Mouse (Mus musculus): ENCODE measurements around the gene Gnmt. TPM values are rescaled to one million over a fixed set of nuclear protein-coding genes. Genes with fewer than 3 reads are reported as not detected.
A peak's percentile ranks its signal among the peaks of the same experiment; 100 is the strongest.

Gnmt gene
- polyA plus RNA-seq, 1 experiment from 2014 or later, result 1.6 TPM

GRCm38 (mm10) chr17:46725731-46726645 is 3.0 kb downstream of the Gnmt start:
- peaks cover 18% of the 10 kb centered on the region for H3K27me3 ChIP-seq (ENCODE audit: control insufficient read depth, insufficient read depth, low read length)
- no peaks in the 10 kb centered on the region for H3K9me3 ChIP-seq (ENCODE audit: control insufficient read depth, low read length)
- H3K27ac ChIP-seq (replicated peaks in 1 of 2; ENCODE audit: control insufficient read depth in 1 of 2, insufficient read depth in 1 of 2, low read depth in 2 of 2, low read length in 2 of 2), result no peak overlapping the region
- no peak overlapping the region for H3K4me3 ChIP-seq (ENCODE audit: control insufficient read depth in 1 of 2, insufficient read depth in 1 of 2, low read depth in 1 of 2, low read length in 2 of 2)
- WGBS, result 83% methylated on average over 26 of the region's 26 CpGs
- peaks cover 28% of the 10 kb centered on the region for H3K36me3 ChIP-seq (ENCODE audit: control insufficient read depth, insufficient read depth, low read length)
- ATAC-seq (ENCODE audit: insufficient number of reproducible peaks, insufficient read depth, low FRiP score, low read depth), result no peak
- H3K9ac ChIP-seq (ENCODE audit: low read length), result no peak overlapping the region
- peaks cover 7 to 23% of the 10 kb centered on the region in 2 experiments; a peak in 3 of 4 replicates for H3K4me1 ChIP-seq (ENCODE audit: control insufficient read depth in 2 of 2, insufficient read depth in 2 of 2, low read length in 2 of 2)
- H3K4me2 ChIP-seq (ENCODE audit: low read length), result no peak overlapping the region

DNA sequence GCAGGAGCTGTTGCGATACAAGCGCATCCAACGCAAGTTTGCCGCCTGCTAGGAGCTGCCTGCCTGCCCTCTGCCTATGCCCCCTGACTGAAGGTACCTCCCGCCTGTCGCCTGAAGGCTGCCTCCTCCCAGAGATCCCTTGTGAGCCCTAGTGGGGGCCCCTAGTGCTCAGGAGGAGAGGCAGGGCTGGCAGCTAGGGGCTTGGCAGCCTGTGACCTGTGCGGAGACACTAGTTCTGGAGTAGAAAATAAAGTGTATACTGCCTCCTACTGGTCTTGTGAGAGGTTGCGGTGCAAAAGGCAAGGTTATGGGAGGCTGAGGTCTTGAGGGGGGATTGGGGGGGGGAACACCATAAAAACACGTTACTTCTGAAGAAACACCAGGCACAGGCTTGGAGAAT is 3.7 kb downstream of the Gnmt start:
- ATAC-seq (ENCODE audit: insufficient number of reproducible peaks, insufficient read depth, low FRiP score, low read depth), result 0 out of 2 replicates have a peak, but pooled peaks have one; percentile 51
- Histone ChIP-seq H3K27me3 (ENCODE audit: control insufficient read depth, insufficient read depth, low read length) (peaks cover 18% of the 10 kb centered on the region), H3K27ac (replicated peaks in 1 of 2; ENCODE audit: control insufficient read depth in 1 of 2, insufficient read depth in 1 of 2, low read depth in 2 of 2, low read length in 2 of 2) (0 out of 4 replicates have a peak overlapping the region, but pooled peaks of 1 of the 2 experiments have one; percentile 3), H3K4me1 (ENCODE audit: control insufficient read depth in 2 of 2, insufficient read depth in 2 of 2, low read length in 2 of 2) (peaks cover 7 to 23% of the 10 kb centered on the region in 2 experiments; a peak in 3 of 4 replicates), H3K4me3 (ENCODE audit: control insufficient read depth in 1 of 2, insufficient read depth in 1 of 2, low read depth in 1 of 2, low read length in 2 of 2) (no peak overlapping the region), H3K9me3 (ENCODE audit: control insufficient read depth, low read length) (no peaks in the 10 kb centered on the region), H3K9ac (ENCODE audit: low read length) (no peak overlapping the region), H3K36me3 (ENCODE audit: control insufficient read depth, insufficient read depth, low read length) (peaks cover 28% of the 10 kb centered on the region), H3K4me2 (ENCODE audit: low read length) (no peak overlapping the region; the same call in 1 of the 2 replicates)
- WGBS, result 48% methylated on average over 9 of the region's 9 CpGs

DNA sequence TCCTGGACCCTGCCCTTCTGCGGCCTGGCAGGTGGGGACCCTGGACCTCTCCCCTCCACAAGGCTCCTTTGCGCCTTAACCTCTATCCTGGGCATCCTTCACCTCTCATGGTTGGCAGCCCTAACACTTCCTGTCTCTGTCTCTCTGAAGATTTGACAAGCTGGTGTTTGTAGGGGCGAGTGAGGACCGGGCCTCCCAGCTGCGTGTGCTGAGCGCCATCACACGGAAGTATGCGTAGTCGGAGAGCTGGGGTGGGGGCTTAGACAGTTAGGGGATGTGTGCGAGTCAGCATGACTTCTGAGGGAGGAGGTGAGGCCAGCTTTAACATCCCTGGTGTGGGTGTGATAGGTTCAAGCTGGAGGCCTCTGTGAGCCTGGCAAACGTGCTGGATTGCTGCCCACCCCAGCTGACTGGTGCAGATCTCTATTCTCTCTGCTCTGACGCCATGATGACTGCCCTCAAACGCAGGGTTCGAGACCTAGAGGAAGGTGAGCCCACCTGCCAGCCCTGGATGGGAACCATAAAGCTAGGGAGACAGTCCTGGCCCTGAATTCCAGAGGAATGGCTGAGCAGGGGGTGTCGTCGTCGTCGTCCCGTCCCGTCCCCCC is 4.4 kb downstream of the Gnmt start:
- Histone ChIP-seq H3K9me3 (ENCODE audit: control insufficient read depth, low read length) (no peaks in the 10 kb centered on the region), H3K27me3 (ENCODE audit: control insufficient read depth, insufficient read depth, low read length) (peaks cover 18% of the 10 kb centered on the region), H3K9ac (ENCODE audit: low read length) (no peak overlapping the region), H3K4me2 (ENCODE audit: low read length) (no peak overlapping the region; the same call in 1 of the 2 replicates), H3K4me3 (ENCODE audit: control insufficient read depth in 1 of 2, insufficient read depth in 1 of 2, low read depth in 1 of 2, low read length in 2 of 2) (no peak overlapping the region), H3K27ac (replicated peaks in 1 of 2; ENCODE audit: control insufficient read depth in 1 of 2, insufficient read depth in 1 of 2, low read depth in 2 of 2, low read length in 2 of 2) (0 out of 4 replicates have a peak overlapping the region, but pooled peaks of 1 of the 2 experiments have one; percentile 3), H3K36me3 (ENCODE audit: control insufficient read depth, insufficient read depth, low read length) (peaks cover 28% of the 10 kb centered on the region), H3K4me1 (ENCODE audit: control insufficient read depth in 2 of 2, insufficient read depth in 2 of 2, low read length in 2 of 2) (peaks cover 7 to 23% of the 10 kb centered on the region in 2 experiments; a peak in 3 of 4 replicates)
- WGBS, result 77% methylated on average over 18 of the region's 20 CpGs
- no peak for ATAC-seq (ENCODE audit: insufficient number of reproducible peaks, insufficient read depth, low FRiP score, low read depth)

DNA sequence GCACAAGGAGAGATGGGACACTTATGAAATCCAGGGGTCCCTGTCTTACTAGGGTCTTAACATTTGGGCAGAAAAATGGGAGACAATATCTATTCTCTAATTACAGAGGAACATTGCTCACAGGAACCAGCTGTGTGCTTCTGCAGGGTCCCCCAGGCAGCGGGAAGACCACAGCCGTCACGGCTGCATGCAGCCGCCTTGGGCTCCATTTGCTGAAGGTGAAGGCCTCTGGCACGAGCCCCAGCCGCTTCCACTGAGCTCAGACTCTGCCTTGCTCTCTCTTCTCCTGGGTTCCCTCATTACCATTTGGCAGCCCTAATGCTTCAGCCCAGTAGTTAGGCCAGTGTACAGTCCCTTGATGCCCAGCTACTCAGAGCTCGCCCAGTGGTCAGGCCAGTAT is 7.9 kb downstream of the Gnmt start:
- no peaks in the 10 kb centered on the region for H3K27me3 ChIP-seq (ENCODE audit: control insufficient read depth, insufficient read depth, low read length)
- peaks cover 40% of the 10 kb centered on the region for H3K36me3 ChIP-seq (ENCODE audit: control insufficient read depth, insufficient read depth, low read length)
- H3K27ac ChIP-seq (replicated peaks in 1 of 2; ENCODE audit: control insufficient read depth in 1 of 2, insufficient read depth in 1 of 2, low read depth in 2 of 2, low read length in 2 of 2), result no peak overlapping the region
- H3K4me3 ChIP-seq (ENCODE audit: control insufficient read depth in 1 of 2, insufficient read depth in 1 of 2, low read depth in 1 of 2, low read length in 2 of 2), result no peak overlapping the region
- 87% methylated on average over 7 of the region's 7 CpGs for WGBS
- ATAC-seq (ENCODE audit: insufficient number of reproducible peaks, insufficient read depth, low FRiP score, low read depth), result no peak
- H3K9ac ChIP-seq (ENCODE audit: low read length), result no peak overlapping the region
- no peaks in the 10 kb centered on the region for H3K9me3 ChIP-seq (ENCODE audit: control insufficient read depth, low read length)
- H3K4me1 ChIP-seq (ENCODE audit: control insufficient read depth in 2 of 2, insufficient read depth in 2 of 2, low read length in 2 of 2), result peaks cover 3 to 6% of the 10 kb centered on the region in 2 experiments; a peak in 3 of 4 replicates
- no peak overlapping the region for H3K4me2 ChIP-seq (ENCODE audit: low read length)

DNA sequence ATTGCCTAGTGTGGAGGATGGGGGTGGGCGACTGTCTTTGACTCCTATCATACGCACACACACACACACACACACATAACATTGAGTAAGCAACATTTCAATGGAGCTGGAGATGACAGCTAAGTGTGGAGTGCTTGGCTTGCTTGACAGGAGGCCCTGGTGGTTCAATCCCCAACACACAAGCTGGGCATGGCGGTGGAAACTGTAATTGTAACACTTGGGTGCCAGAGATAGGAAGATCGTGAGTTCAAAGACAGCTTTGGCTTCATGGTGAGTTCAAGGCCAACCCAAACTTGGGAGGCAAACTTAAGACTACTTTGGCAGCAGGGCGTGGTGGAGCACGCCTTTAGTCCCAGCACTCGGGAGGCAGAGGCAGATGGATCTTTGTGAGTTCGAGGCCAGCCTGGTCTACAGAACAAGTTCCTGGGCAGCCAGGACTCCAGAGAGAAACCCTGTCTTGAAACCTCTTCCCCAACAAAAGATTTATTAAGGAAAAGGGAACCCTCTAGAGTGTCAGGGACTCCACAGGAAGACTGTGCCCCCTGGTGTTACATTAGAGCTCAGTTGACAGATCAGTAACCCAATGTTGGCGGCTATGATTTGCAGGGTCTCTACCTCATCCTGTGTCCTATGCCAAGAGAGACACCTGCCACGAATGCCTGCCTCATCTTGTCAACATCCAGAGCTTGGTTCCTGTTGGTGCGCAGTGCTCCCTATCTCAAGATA is 14.0 kb downstream of the Gnmt start:
- Histone ChIP-seq H3K9me3 (ENCODE audit: control insufficient read depth, low read length) (no peaks in the 10 kb centered on the region), H3K9ac (ENCODE audit: low read length) (no peak overlapping the region), H3K36me3 (ENCODE audit: control insufficient read depth, insufficient read depth, low read length) (peaks cover 37% of the 10 kb centered on the region), H3K27me3 (ENCODE audit: control insufficient read depth, insufficient read depth, low read length) (no peaks in the 10 kb centered on the region), H3K27ac (replicated peaks in 1 of 2; ENCODE audit: control insufficient read depth in 1 of 2, insufficient read depth in 1 of 2, low read depth in 2 of 2, low read length in 2 of 2) (no peak overlapping the region), H3K4me1 (ENCODE audit: control insufficient read depth in 2 of 2, insufficient read depth in 2 of 2, low read length in 2 of 2) (peaks cover 0 to 10% of the 10 kb centered on the region in 2 experiments; a peak in 2 of 4 replicates), H3K4me2 (ENCODE audit: low read length) (no peak overlapping the region), H3K4me3 (ENCODE audit: control insufficient read depth in 1 of 2, insufficient read depth in 1 of 2, low read depth in 1 of 2, low read length in 2 of 2) (no peak overlapping the region)
- 90% methylated on average over 11 of the region's 11 CpGs for WGBS
- ATAC-seq (ENCODE audit: insufficient number of reproducible peaks, insufficient read depth, low FRiP score, low read depth), result no peak

- H3K9ac ChIP-seq (ENCODE audit: low read length), result no peak overlapping the region
- peaks cover 0 to 10% of the 10 kb centered on the region in 2 experiments; a peak in 2 of 4 replicates for H3K4me1 ChIP-seq (ENCODE audit: control insufficient read depth in 2 of 2, insufficient read depth in 2 of 2, low read length in 2 of 2)
- ATAC-seq (ENCODE audit: insufficient number of reproducible peaks, insufficient read depth, low FRiP score, low read depth), result no peak
- H3K27ac ChIP-seq (replicated peaks in 1 of 2; ENCODE audit: control insufficient read depth in 1 of 2, insufficient read depth in 1 of 2, low read depth in 2 of 2, low read length in 2 of 2), result no peak overlapping the region
- peaks cover 37% of the 10 kb centered on the region for H3K36me3 ChIP-seq (ENCODE audit: control insufficient read depth, insufficient read depth, low read length)
- no peaks in the 10 kb centered on the region for H3K9me3 ChIP-seq (ENCODE audit: control insufficient read depth, low read length)
- H3K4me3 ChIP-seq (ENCODE audit: control insufficient read depth in 1 of 2, insufficient read depth in 1 of 2, low read depth in 1 of 2, low read length in 2 of 2), result no peak overlapping the region
- no peaks in the 10 kb centered on the region for H3K27me3 ChIP-seq (ENCODE audit: control insufficient read depth, insufficient read depth, low read length)
- H3K4me2 ChIP-seq (ENCODE audit: low read length), result no peak overlapping the region
- WGBS, result 87% methylated on average over 9 of the region's 9 CpGs
Observed at GRCm38 (mm10) chr17:46713849-46714248, 15.1 kb downstream of the Gnmt start.

GRCm38 (mm10) chr17:46712442-46712841 is 16.5 kb downstream of the Gnmt start:
- Histone ChIP-seq H3K9me3 (ENCODE audit: control insufficient read depth, low read length) (no peaks in the 10 kb centered on the region), H3K4me3 (ENCODE audit: control insufficient read depth in 1 of 2, insufficient read depth in 1 of 2, low read depth in 1 of 2, low read length in 2 of 2) (peak overlapping the region; percentile 94 to 99), H3K27ac (replicated peaks in 1 of 2; ENCODE audit: control insufficient read depth in 1 of 2, insufficient read depth in 1 of 2, low read depth in 2 of 2, low read length in 2 of 2) (0 out of 4 replicates have a peak overlapping the region, but pooled peaks of 1 of the 2 experiments have one; percentile 79), H3K9ac (ENCODE audit: low read length) (peak overlapping the region; percentile 96), H3K36me3 (ENCODE audit: control insufficient read depth, insufficient read depth, low read length) (peaks cover 35% of the 10 kb centered on the region), H3K27me3 (ENCODE audit: control insufficient read depth, insufficient read depth, low read length) (no peaks in the 10 kb centered on the region), H3K4me1 (ENCODE audit: control insufficient read depth in 2 of 2, insufficient read depth in 2 of 2, low read length in 2 of 2) (peaks cover 0 to 10% of the 10 kb centered on the region in 2 experiments; a peak in 2 of 4 replicates), H3K4me2 (ENCODE audit: low read length) (peak overlapping the region; percentile 93)
- ATAC-seq (ENCODE audit: insufficient number of reproducible peaks, insufficient read depth, low FRiP score, low read depth), result no peak
- 50% methylated on average over 7 of the region's 7 CpGs for WGBS
